Mouse (Mus musculus) erythroblast, embryonic 14.5 days (primary cell): Measurements from ENCODE around the gene Usp40.

Experiments
- GATA1 ChIP-seq: IDR thresholded peaks from 2 replicates; pipeline ENCODE4 v1.6.1; 2012; ENCODE audit warnings: low read length, inconsistent platforms, mixed read lengths
- TAL1 ChIP-seq: IDR thresholded peaks from 3 replicates; pipeline ENCODE4 v1.6.1; 2012; ENCODE audit warnings: low read length, inconsistent platforms, mixed read lengths

DNA sequence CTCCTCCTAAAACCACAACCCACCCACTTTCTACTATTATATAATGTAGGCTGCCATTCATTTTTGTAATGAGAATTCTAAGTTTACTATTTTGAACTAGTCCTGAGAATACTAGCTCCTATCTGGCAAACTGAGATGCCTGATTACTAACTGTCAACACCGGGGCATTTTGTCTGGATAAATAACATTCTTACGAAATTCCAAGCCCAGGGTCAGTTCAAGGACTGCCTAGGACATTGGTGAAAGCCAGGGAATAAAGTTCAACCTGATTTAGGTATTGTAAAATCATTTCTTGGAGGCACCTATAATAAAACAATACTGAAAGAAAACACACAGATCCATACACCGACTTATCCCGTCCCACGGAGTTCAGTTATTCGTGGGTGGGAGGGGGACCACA, 7.0 kb upstream of the Usp40 start:
- TF ChIP-seq GATA1, result no peak
- no peak for TF ChIP-seq TAL1
